Mouse (Mus musculus) midbrain, embryonic 10.5 days (tissue): ENCODE results near the gene Prep. TPM values are rescaled to one million over a fixed set of nuclear protein-coding genes. Genes with fewer than 3 reads are reported as not detected.

Source experiments
- DNase-seq: peaks from one replicate; pipeline ENCODE4 v3.0.0-alpha.2; 2017; ENCODE audit warnings: low spot score
- H3K27ac ChIP-seq: fragments of 300-500 bp; sonication (generic); replicated peaks from 2 replicates; pipeline ENCODE4 v1.5.1; 2016; ENCODE audit warnings: mild to moderate bottlenecking
- H3K27me3 ChIP-seq: fragments of 300-500 bp; sonication (generic); 2 replicates; pipeline ENCODE4 v1.6.1; 2016; ENCODE audit warnings: low read depth, mild to moderate bottlenecking; ENCODE audit not compliant: poor library complexity, severe bottlenecking
- H3K36me3 ChIP-seq: fragments of 300-500 bp; sonication (generic); 2 replicates; pipeline ENCODE4 v1.6.1; 2016; ENCODE audit warnings: mild to moderate bottlenecking, moderate library complexity
- H3K4me1 ChIP-seq: fragments of 300-500 bp; sonication (generic); 2 replicates; pipeline ENCODE4 v1.6.1; 2016
- H3K4me3 ChIP-seq: fragments of 300-500 bp; sonication (generic); 2 replicates; pipeline ENCODE4 v1.5.1; 2016; ENCODE audit warnings: mild to moderate bottlenecking, moderate library complexity
- H3K9me3 ChIP-seq: fragments of 300-500 bp; sonication (generic); replicated peaks from 2 replicates; pipeline ENCODE4 v1.6.1; 2016; ENCODE audit warnings: mild to moderate bottlenecking
- WGBS: fragments of 180-500 bp; shearing (Covaris S2); methylation state at CpG from one replicate; pipeline ENCODE4 v1.1.7; 2016; 5-methylcytosine and 5-hydroxymethylcytosine counted together
- polyA plus RNA-seq: library from polyadenylated mRNA; unstranded; fragments of >200 nt; fragmentation: Nextera tagmentation; extraction: Ambion mirVana; gene quantifications from 2 replicates; pipeline ENCODE4 v1.2.1, GENCODE M21; 2016

Prep gene
- polyA plus RNA-seq, 1 experiment from 2014 or later = 36.6 TPM

DNA sequence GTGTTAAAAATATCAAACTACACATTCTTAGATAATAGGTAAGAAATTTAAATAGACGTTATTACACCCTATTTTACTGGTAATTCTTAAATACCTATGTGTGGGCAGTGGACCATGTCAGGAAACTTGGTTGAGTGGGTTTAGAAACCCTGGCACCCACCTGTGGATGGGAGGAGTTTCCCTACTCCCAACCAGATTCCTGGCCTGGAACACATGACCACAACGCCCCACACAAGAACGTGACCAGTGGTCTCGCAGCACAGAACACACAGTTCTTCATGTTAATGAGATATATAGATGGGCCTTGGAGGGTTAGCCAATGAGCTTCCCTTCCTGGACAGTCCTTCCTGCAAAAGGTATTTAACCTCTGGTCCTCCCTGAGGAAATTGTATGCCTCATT, 39.5 kb downstream of the Prep start:
- peaks cover 78% of the 10 kb centered on the region for H3K36me3 ChIP-seq
- WGBS = 95% methylated on average over 4 of the region's 4 CpGs
- no peak for DNase-seq
- no peak overlapping the region for H3K4me3 ChIP-seq
- H3K9me3 ChIP-seq = no peaks in the 10 kb centered on the region
- no peaks in the 10 kb centered on the region for H3K27me3 ChIP-seq
- no peaks in the 10 kb centered on the region for H3K4me1 ChIP-seq
- H3K27ac ChIP-seq = no peak overlapping the region

GRCm38 (mm10) chr10:45107313-45107712, 40.3 kb downstream of the Prep start:
- H3K4me1 ChIP-seq = no peaks in the 10 kb centered on the region
- WGBS = 95% methylated on average over 2 of the region's 2 CpGs
- no peaks in the 10 kb centered on the region for H3K27me3 ChIP-seq
- H3K36me3 ChIP-seq = peaks cover 77% of the 10 kb centered on the region
- no peak overlapping the region for H3K27ac ChIP-seq
- no peaks in the 10 kb centered on the region for H3K9me3 ChIP-seq
- H3K4me3 ChIP-seq = no peak overlapping the region
- no peak for DNase-seq

- peaks cover 85% of the 10 kb centered on the region for H3K36me3 ChIP-seq
Measured at GRCm38 (mm10) chr10:45109041-45109440, 42.0 kb downstream of the Prep start.

DNA sequence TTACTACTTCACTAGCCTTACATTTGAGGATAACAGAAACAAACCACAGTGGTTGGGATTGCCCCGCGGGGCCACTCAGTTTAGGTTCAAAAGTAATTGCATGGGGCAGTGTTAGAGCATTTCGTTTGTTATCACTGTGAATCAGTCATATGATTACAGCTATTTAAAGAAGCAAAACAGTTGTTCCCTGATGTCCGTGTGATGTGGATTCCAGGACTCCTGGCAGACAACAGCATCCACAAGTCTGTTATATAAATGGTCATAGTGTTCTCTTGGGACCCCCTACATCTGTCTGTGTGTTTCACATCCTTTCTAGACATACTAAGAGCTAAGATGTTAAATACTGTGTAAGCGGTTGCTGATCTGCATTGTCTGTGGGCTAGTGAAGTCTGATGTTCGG, 43.0 kb downstream of the Prep start:
- peaks cover 89% of the 10 kb centered on the region for H3K36me3 ChIP-seq

More at GRCm38 (mm10) chr10:45109041-45109440, 42.0 kb downstream of the Prep start:
- H3K27me3 ChIP-seq = no peaks in the 10 kb centered on the region
- H3K4me3 ChIP-seq = no peak overlapping the region
- no peak overlapping the region for H3K27ac ChIP-seq
- DNase-seq = no peak
- no peaks in the 10 kb centered on the region for H3K9me3 ChIP-seq
- no peaks in the 10 kb centered on the region for H3K4me1 ChIP-seq
- WGBS = 95% methylated on average over 8 of the region's 8 CpGs

DNA sequence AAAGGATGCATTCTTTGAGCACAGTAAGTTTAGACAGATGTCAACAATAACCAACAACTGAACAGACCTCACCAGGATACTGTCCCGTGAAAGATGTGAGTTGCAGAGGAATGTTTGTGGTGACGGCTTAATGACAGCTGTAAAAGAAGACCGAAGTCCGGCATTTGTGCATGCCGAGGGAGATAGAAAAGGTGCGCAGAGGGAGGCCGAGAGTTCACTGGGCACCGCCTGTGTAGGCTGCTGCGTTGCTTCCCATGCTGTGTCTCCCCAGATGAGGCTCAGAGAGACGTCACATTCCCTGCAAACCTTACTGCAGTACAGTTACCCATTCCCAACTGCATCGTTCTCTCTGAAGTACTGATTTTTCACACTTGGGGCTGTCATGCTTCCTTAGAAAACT, 45.9 kb downstream of the Prep start:
- no peaks in the 10 kb centered on the region for H3K4me1 ChIP-seq
- WGBS = 88% methylated on average over 11 of the region's 11 CpGs
- H3K36me3 ChIP-seq = peaks cover 91% of the 10 kb centered on the region
- DNase-seq = no peak
- no peak overlapping the region for H3K27ac ChIP-seq
- H3K9me3 ChIP-seq = peaks cover 3% of the 10 kb centered on the region; the same call in 1 of the 2 replicates
- H3K4me3 ChIP-seq = no peak overlapping the region
- H3K27me3 ChIP-seq = no peaks in the 10 kb centered on the region

More for the DNA sequence above, 43.0 kb downstream of the Prep start:
- no peaks in the 10 kb centered on the region for H3K9me3 ChIP-seq
- H3K4me1 ChIP-seq = no peaks in the 10 kb centered on the region
- H3K4me3 ChIP-seq = no peak overlapping the region
- no peak overlapping the region for H3K27ac ChIP-seq
- no peaks in the 10 kb centered on the region for H3K27me3 ChIP-seq
- no peak for DNase-seq
- WGBS = 93% methylated on average over 6 of the region's 6 CpGs

DNA sequence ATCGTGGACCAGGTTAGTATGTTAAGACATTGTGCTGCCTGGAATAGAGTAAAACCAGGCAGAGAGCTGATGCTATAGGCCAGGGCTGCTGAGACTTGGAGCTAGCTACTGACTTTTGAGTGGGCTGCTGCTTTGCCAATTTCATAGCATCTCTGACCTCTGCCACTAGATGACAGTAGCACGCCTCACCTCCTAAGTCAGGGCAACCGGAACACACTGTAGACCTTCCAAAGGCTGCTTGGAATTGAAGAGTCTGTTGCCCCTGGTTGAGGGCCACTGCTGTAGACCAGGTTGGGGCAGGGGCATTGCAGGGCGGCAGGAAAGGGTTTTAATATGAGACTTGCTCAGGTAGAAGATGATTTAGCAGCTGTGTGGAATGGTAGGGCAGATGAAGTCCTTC, 47.5 kb downstream of the Prep start:
- Histone ChIP-seq H3K4me3 (no peak overlapping the region), H3K27ac (no peak overlapping the region), H3K36me3 (peaks cover 91% of the 10 kb centered on the region), H3K9me3 (peaks cover 3% of the 10 kb centered on the region; the same call in 1 of the 2 replicates), H3K4me1 (no peaks in the 10 kb centered on the region), H3K27me3 (no peaks in the 10 kb centered on the region)
- DNase-seq = no peak
- WGBS = 93% methylated on average over 4 of the region's 4 CpGs

- Histone ChIP-seq H3K27ac (no peak overlapping the region), H3K4me3 (no peak overlapping the region), H3K4me1 (no peaks in the 10 kb centered on the region), H3K36me3 (peaks cover 93% of the 10 kb centered on the region), H3K27me3 (no peaks in the 10 kb centered on the region), H3K9me3 (peaks cover 3% of the 10 kb centered on the region; the same call in 1 of the 2 replicates)
- 91% methylated on average over 5 of the region's 5 CpGs for WGBS
- no peak for DNase-seq
Measured at GRCm38 (mm10) chr10:45116832-45117231, 49.8 kb downstream of the Prep start.

- peaks cover 96% of the 10 kb centered on the region for H3K36me3 ChIP-seq
- H3K4me3 ChIP-seq = no peak overlapping the region
- 92% methylated on average over 8 of the region's 8 CpGs for WGBS
- H3K27me3 ChIP-seq = no peaks in the 10 kb centered on the region
- no peaks in the 10 kb centered on the region for H3K4me1 ChIP-seq
- peaks cover 3% of the 10 kb centered on the region; the same call in 1 of the 2 replicates for H3K9me3 ChIP-seq
- no peak overlapping the region for H3K27ac ChIP-seq
- no peak for DNase-seq
Measured at GRCm38 (mm10) chr10:45118389-45118788, 51.4 kb downstream of the Prep start.

DNA sequence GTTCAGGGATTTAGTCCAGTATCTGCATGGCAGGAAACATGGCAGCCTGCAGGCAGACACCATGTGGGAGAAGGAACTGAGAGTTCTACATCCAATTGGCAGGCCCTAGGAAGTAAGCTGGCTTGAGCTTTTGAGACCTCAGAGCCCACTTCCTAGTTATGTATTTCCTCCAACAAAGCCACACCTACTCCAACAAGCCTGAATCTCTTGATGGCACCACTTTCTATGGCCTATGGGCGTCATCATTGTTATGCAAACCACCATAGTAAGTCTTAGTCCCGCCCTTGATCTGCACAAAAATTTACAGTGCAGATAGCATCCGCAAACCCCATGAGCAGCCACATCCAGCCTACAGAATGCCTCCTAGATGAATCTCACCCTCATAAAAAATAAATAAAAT, 54.6 kb downstream of the Prep start:
- no peaks in the 10 kb centered on the region for H3K4me1 ChIP-seq
- no peak overlapping the region for H3K27ac ChIP-seq
- 98% methylated on average over 3 of the region's 3 CpGs for WGBS
- no peaks in the 10 kb centered on the region for H3K27me3 ChIP-seq
- no peak overlapping the region for H3K4me3 ChIP-seq
- H3K9me3 ChIP-seq = no peaks in the 10 kb centered on the region
- no peak for DNase-seq
- peaks cover 99% of the 10 kb centered on the region for H3K36me3 ChIP-seq

DNA sequence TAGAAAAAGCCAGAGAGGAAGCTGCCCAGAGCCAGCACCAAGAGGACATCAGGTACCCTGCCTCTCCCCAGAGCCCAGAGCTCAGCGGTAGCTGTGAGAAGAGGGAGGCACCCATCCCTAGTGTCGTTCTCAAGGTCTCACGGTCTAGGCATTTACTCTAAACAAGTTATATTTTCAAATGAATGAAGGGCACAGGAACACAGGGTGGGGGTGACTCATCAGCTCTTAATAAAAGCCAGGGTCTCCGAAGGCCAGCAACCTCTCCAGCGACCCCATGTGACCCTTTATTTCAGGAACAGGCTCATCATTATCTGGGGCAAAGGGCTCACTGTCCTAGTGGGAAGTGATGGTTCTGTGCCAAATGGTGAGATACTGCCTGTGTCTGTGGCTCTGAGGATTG, 55.5 kb downstream of the Prep start:
- H3K9me3 ChIP-seq = no peaks in the 10 kb centered on the region
- H3K27me3 ChIP-seq = no peaks in the 10 kb centered on the region
- no peak overlapping the region for H3K27ac ChIP-seq
- 75% methylated on average over 5 of the region's 5 CpGs for WGBS
- H3K4me3 ChIP-seq = no peak overlapping the region
- DNase-seq = no peak
- no peaks in the 10 kb centered on the region for H3K4me1 ChIP-seq
- H3K36me3 ChIP-seq = peaks cover 99% of the 10 kb centered on the region

DNA sequence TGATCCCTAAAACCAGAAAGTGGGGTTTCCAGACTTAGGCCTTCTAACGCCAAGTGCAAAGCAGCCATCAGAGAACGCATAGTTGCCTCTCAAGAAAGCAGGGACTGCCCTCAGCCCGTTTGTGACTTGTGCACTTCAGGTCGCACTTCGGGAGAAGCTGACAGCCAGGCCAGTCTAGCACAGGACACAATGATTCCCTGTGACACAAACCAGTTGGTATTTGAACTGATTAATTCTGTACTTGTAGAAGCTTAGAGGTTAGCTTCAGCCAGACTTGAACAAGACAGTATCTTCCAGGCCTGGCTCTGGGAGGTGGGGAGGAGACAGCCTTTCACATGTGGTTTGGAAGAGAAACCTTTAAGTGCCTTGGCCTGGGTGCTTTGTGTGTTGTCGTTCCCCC, 56.0 kb downstream of the Prep start:
- Histone ChIP-seq H3K4me1 (no peaks in the 10 kb centered on the region), H3K27ac (no peak overlapping the region), H3K4me3 (no peak overlapping the region), H3K36me3 (peaks cover 99% of the 10 kb centered on the region), H3K9me3 (no peaks in the 10 kb centered on the region), H3K27me3 (no peaks in the 10 kb centered on the region)
- WGBS = 93% methylated on average over 6 of the region's 6 CpGs
- DNase-seq = no peak

DNA sequence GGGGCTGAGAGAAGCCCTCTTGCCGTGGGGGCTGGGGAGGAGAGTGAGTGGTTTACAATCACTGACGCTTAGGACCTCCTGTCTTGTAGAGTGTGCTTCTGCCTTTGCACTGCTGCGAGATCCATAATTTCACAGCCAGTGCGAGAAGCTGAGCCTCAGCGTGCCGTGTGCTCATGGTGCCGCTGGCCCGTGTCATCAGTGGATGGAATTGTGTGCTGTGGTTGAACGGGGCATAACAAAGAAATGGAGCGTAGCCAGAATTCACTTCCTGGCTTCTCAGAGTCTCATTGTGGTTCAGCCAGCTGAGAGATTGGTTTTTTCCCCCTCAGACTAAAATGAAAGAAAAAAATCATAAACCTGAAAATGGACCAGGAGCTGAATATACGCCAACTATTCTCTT, 62.1 kb downstream of the Prep start:
- 81% methylated on average over 11 of the region's 11 CpGs for WGBS
- no peak for DNase-seq
- Histone ChIP-seq H3K36me3 (peaks cover 70% of the 10 kb centered on the region), H3K27ac (no peak overlapping the region), H3K9me3 (no peaks in the 10 kb centered on the region), H3K27me3 (no peaks in the 10 kb centered on the region), H3K4me1 (no peaks in the 10 kb centered on the region), H3K4me3 (no peak overlapping the region)

DNA sequence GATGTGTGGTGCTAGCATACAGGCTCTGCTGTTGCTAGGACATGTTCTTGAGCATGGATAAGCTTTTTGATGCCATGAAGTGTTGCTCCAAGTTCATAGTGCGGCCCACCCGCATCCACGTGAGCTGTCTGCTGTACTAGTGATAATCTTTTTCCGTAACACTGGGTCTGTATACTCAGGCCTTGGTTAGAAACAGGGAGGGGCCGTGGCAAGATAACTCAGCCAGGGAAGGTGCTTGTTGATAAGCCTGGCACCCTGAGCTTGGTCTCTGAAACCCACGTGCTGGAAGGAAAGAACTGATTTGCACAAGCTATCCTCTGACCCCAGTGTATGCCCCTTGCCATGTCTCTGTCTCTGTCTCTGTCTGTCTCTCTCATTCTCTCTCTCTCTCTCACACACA, 63.0 kb downstream of the Prep start:
- H3K4me1 ChIP-seq = no peaks in the 10 kb centered on the region
- peaks cover 65% of the 10 kb centered on the region for H3K36me3 ChIP-seq
- 89% methylated on average over 6 of the region's 6 CpGs for WGBS
- no peak for DNase-seq
- no peak overlapping the region for H3K27ac ChIP-seq
- no peak overlapping the region for H3K4me3 ChIP-seq
- H3K27me3 ChIP-seq = no peaks in the 10 kb centered on the region
- no peaks in the 10 kb centered on the region for H3K9me3 ChIP-seq

GRCm38 (mm10) chr10:45132371-45132770, 65.4 kb downstream of the Prep start:
- 82% methylated on average over 4 of the region's 4 CpGs for WGBS
- no peak overlapping the region for H3K4me3 ChIP-seq

More at GRCm38 (mm10) chr10:45132371-45132770, 65.4 kb downstream of the Prep start:
- Histone ChIP-seq H3K27me3 (no peaks in the 10 kb centered on the region), H3K27ac (no peak overlapping the region), H3K36me3 (peaks cover 61% of the 10 kb centered on the region), H3K9me3 (no peaks in the 10 kb centered on the region), H3K4me1 (peaks cover 2% of the 10 kb centered on the region; the same call in 1 of the 2 replicates)
- no peak for DNase-seq
